Mouse (Mus musculus) ovary, adult 10 weeks (tissue): Measurements from ENCODE around the gene Gm11237. TPM values are rescaled to one million over a fixed set of nuclear protein-coding genes. Genes with fewer than 3 reads are reported as not detected.

Experiments used
- polyA plus RNA-seq: library from polyadenylated mRNA; stranded (reverse); fragments of 350-450 nt; fragmentation: Illumina TruSeq; extraction: RNeasy Lipid Tissue Mini Kit (QIAGEN cat#74804); gene quantifications from one replicate; pipeline ENCODE4 v1.2.3, GENCODE M21; 2014

The Gm11237 gene
- not detected for polyA plus RNA-seq

GRCm38 (mm10) chr4:73622684-73623083 is at the start of gene Gm11237:
Gene Gm11237, plus strand, starts transcription at chr4:73622984.

DNA sequence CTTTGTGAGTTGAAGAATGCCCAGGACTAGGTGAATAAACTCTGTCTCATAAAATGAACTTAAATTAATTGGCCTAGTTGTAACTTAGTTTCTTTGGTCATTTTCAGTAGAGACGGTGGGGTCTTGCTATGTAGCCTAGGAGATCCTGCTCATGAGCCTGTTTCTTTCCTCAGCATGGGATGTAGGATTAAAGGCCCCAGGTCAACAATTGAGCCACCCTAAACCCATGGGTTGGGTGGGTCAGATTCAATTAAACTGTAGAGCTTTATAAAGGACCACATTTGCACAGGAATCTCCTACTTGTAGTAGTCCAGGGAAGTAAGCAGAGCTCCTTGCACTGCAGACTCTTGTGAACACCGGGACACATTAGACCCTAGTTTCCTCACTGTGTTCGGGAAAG is 15.2 kb upstream of the Gm11237 start, which contains the start of gene Gm11238:
TSS of gene Gm11238 (plus strand) at position 301 of the 400 bp plus-strand sequence.

GRCm38 (mm10) chr4:73637821-73638220 is 15.0 kb downstream of the Gm11237 start, which contains the start of gene Gm11236:
Gene Gm11236, plus strand, starts transcription at chr4:73638121.

GRCm38 (mm10) chr4:73668054-73668453 is 45.3 kb downstream of the Gm11237 start, which contains the start of gene Gm11239:
Gene Gm11239, plus strand, starts transcription at chr4:73668354.

Other genes starting within 250 kb of the Gm11237 start
- gene Gm11487, start 217.9 kb upstream of the Gm11237 start, polyA plus RNA-seq = not detected
- gene Gm11238, start 15.1 kb upstream of the Gm11237 start, polyA plus RNA-seq = not detected
- gene Gm11236, start 15.1 kb downstream of the Gm11237 start, polyA plus RNA-seq = not detected
- not detected for gene Gm11239, start 45.4 kb downstream of the Gm11237 start, polyA plus RNA-seq
- gene Gm428, start 60.5 kb downstream of the Gm11237 start, polyA plus RNA-seq = not detected
- gene Rasef, start 168.0 kb downstream of the Gm11237 start, polyA plus RNA-seq = 5.2 TPM